Comparison of ENCODE assay signal across 8 mouse cellular contexts in the genomic region with DNA sequence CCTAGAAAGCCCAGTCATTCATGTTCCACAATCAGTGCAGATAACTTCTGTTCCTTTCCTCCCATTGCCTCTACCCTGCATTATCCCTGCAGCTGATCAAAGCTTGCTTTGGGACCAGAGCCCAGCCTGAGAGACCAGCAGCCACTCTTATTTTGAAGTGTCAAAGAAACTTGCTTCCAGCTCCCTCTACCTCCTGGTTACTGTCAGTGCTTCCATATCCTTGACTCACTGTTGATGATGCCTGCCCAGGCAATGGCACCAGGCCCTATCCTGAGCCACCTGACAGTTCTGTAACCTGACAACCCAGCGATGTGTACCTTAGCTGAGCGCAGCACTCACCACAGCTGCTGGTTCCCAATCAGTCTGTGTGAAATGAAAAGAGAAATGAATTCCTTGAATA.
DNase-seq lines count a peak whose midpoint lies in the region; ATAC-seq and TF ChIP-seq lines count a peak whose summit lies in the region.

No protein-coding gene starts in this region.

- WGBS in hindbrain, embryonic 16.5 days, result 62% methylated on average over 2 of the region's 2 CpGs
- 54% methylated on average over 2 of the region's 2 CpGs for WGBS in hindbrain, embryonic 13.5 days
- WGBS in forebrain, embryonic 15.5 days, result 71% methylated on average over 2 of the region's 2 CpGs
- WGBS in kidney, adult 2 months, result 67% methylated on average over 2 of the region's 2 CpGs
- 79% methylated on average over 2 of the region's 2 CpGs for WGBS in hindbrain, embryonic 11.5 days

- no peak overlapping the region for H3K4me3 ChIP-seq in hindbrain, embryonic 16.5 days (ENCODE audit: low read length)
- H3K4me3 ChIP-seq in hindbrain, embryonic 13.5 days, result no peak overlapping the region
- no peak overlapping the region for H3K4me3 ChIP-seq in forebrain, embryonic 15.5 days
- no peak overlapping the region for H3K4me3 ChIP-seq in kidney, adult 2 months (ENCODE audit: insufficient read depth, low read depth, low read length)
- no peak overlapping the region for H3K4me3 ChIP-seq in hindbrain, embryonic 11.5 days (ENCODE audit: low read depth, low read length)

- DNase-seq in WW6 (ENCODE audit: low read depth, low spot score), result peak; percentile 7
- peak; percentile 0 for DNase-seq in lung, postnatal 14 days
- no peak for DNase-seq in thymus, postnatal 25 days
- no peak for DNase-seq in kidney, adult 2 months
- DNase-seq in hindbrain, embryonic 11.5 days (ENCODE audit: low spot score), result no peak

- TF ChIP-seq CTCF in kidney, adult 2 months (conservative IDR thresholded peaks at IDR 0.05; ENCODE audit: insufficient read depth, insufficient read length, low read depth, low read length), result no peak

- ATAC-seq in hindbrain, embryonic 16.5 days, result 0 out of 2 replicates have a peak, but pooled peaks have one; percentile 14
- ATAC-seq in hindbrain, embryonic 13.5 days (ENCODE audit: low FRiP score), result no peak
- ATAC-seq in forebrain, embryonic 15.5 days (replicated peaks), result peak; percentile 26; the same call in 1 of the 2 replicates
- ATAC-seq in hindbrain, embryonic 11.5 days (ENCODE audit: low FRiP score), result no peak

- no peak for TF ChIP-seq POLR2A in kidney, adult 2 months (IDR thresholded peaks at IDR 0.05; ENCODE audit: low read depth, low read length)

- H3K4me2 ChIP-seq in hindbrain, embryonic 16.5 days (ENCODE audit: low read length), result no peak overlapping the region
- H3K4me2 ChIP-seq in hindbrain, embryonic 13.5 days, result no peak overlapping the region
- H3K4me2 ChIP-seq in forebrain, embryonic 15.5 days (replicated peaks), result no peak overlapping the region
- no peak overlapping the region for H3K4me2 ChIP-seq in hindbrain, embryonic 11.5 days (replicated peaks; ENCODE audit: low read depth, low read length)

- H3K9me3 ChIP-seq in hindbrain, embryonic 16.5 days (ENCODE audit: control insufficient read depth, low read length), result no peaks in the 10 kb centered on the region
- no peaks in the 10 kb centered on the region for H3K9me3 ChIP-seq in hindbrain, embryonic 13.5 days
- H3K9me3 ChIP-seq in forebrain, embryonic 15.5 days, result no peaks in the 10 kb centered on the region
- H3K9me3 ChIP-seq in hindbrain, embryonic 11.5 days (ENCODE audit: control insufficient read depth, low read length), result no peaks in the 10 kb centered on the region

- no peak overlapping the region for H3K9ac ChIP-seq in hindbrain, embryonic 16.5 days (ENCODE audit: low read depth, low read length)
- H3K9ac ChIP-seq in hindbrain, embryonic 13.5 days, result no peak overlapping the region
- no peak overlapping the region for H3K9ac ChIP-seq in forebrain, embryonic 15.5 days (replicated peaks)
- H3K9ac ChIP-seq in hindbrain, embryonic 11.5 days (ENCODE audit: low read depth, low read length), result no peak overlapping the region

- no peak overlapping the region for H3K27ac ChIP-seq in hindbrain, embryonic 16.5 days (ENCODE audit: low read depth, low read length)
- H3K27ac ChIP-seq in hindbrain, embryonic 13.5 days, result no peak overlapping the region
- no peak overlapping the region for H3K27ac ChIP-seq in forebrain, embryonic 15.5 days (replicated peaks)
- H3K27ac ChIP-seq in kidney, adult 2 months (ENCODE audit: insufficient read depth, low read depth, low read length), result no peak overlapping the region
- no peak overlapping the region for H3K27ac ChIP-seq in hindbrain, embryonic 11.5 days (ENCODE audit: low read depth, low read length)

- H3K4me1 ChIP-seq in hindbrain, embryonic 16.5 days (ENCODE audit: control insufficient read depth, insufficient read depth, low read depth, low read length), result no peaks in the 10 kb centered on the region
- no peaks in the 10 kb centered on the region for H3K4me1 ChIP-seq in hindbrain, embryonic 13.5 days (replicated peaks)
- H3K4me1 ChIP-seq in forebrain, embryonic 15.5 days, result no peaks in the 10 kb centered on the region
- H3K4me1 ChIP-seq in kidney, adult 2 months (ENCODE audit: control insufficient read depth, insufficient read depth, low read length), result no peaks in the 10 kb centered on the region
- H3K4me1 ChIP-seq in hindbrain, embryonic 11.5 days (replicated peaks; ENCODE audit: control insufficient read depth, insufficient read depth, low read length), result no peaks in the 10 kb centered on the region

- no peaks in the 10 kb centered on the region for H3K27me3 ChIP-seq in hindbrain, embryonic 16.5 days (replicated peaks; ENCODE audit: control insufficient read depth, insufficient read depth, low read length)
- no peaks in the 10 kb centered on the region for H3K27me3 ChIP-seq in hindbrain, embryonic 13.5 days
- no peaks in the 10 kb centered on the region for H3K27me3 ChIP-seq in forebrain, embryonic 15.5 days
- no peaks in the 10 kb centered on the region for H3K27me3 ChIP-seq in kidney, adult 2 months (replicated peaks; ENCODE audit: control insufficient read depth, insufficient read depth, low read length)
- H3K27me3 ChIP-seq in hindbrain, embryonic 11.5 days (ENCODE audit: control insufficient read depth, insufficient read depth, low read length), result no peaks in the 10 kb centered on the region

- H3K36me3 ChIP-seq in hindbrain, embryonic 16.5 days (ENCODE audit: control insufficient read depth, insufficient read depth, low read length), result no peaks in the 10 kb centered on the region
- no peaks in the 10 kb centered on the region for H3K36me3 ChIP-seq in hindbrain, embryonic 13.5 days
- no peaks in the 10 kb centered on the region for H3K36me3 ChIP-seq in forebrain, embryonic 15.5 days
- no peaks in the 10 kb centered on the region for H3K36me3 ChIP-seq in kidney, adult 2 months (ENCODE audit: control insufficient read depth, insufficient read depth, low read length)
- H3K36me3 ChIP-seq in hindbrain, embryonic 11.5 days (ENCODE audit: control insufficient read depth, insufficient read depth, low read length), result no peaks in the 10 kb centered on the region

Comparison
In these comparisons a context has a peak if more than half of its experiments do, and no peak if none do; other contexts are left out.
1. ATAC-seq: peak in hindbrain, embryonic 16.5 days (single experiment) and forebrain, embryonic 15.5 days (single experiment); none in hindbrain, embryonic 13.5 days (single experiment) and hindbrain, embryonic 11.5 days (single experiment).
2. DNase-seq: peak in WW6 (single experiment) and lung, postnatal 14 days (single experiment); none in thymus, postnatal 25 days (single experiment), kidney, adult 2 months (single experiment) and hindbrain, embryonic 11.5 days (single experiment).